Mouse (Mus musculus): ENCODE results near the gene Bcl7a. TPM values are rescaled to one million over a fixed set of nuclear protein-coding genes. Genes with fewer than 3 reads are reported as not detected.
A peak's percentile ranks its signal among the peaks of the same experiment; 100 is the strongest.

Gene Bcl7a
- total RNA-seq, 2 experiments from 2014 or later = 14.1 to 20.6 TPM

- peak; percentile 88 for DNase-seq
These were observed 33.7 kb downstream of the Bcl7a start for GRCm38 (mm10) chr5:123377120-123377955.

- DNase-seq = no peak
These were observed 35.1 kb downstream of the Bcl7a start for GRCm38 (mm10) chr5:123378712-123379111.

GRCm38 (mm10) chr5:123379504-123379931 is 35.9 kb downstream of the Bcl7a start:
- no peak for DNase-seq

- peak; percentile 67 for DNase-seq
These were observed 38.3 kb downstream of the Bcl7a start for GRCm38 (mm10) chr5:123381968-123382367.

- DNase-seq = no peak
These were observed 39.1 kb downstream of the Bcl7a start for GRCm38 (mm10) chr5:123382686-123383085.

GRCm38 (mm10) chr5:123388452-123388851 is 44.8 kb downstream of the Bcl7a start:
- DNase-seq = no peak

- no peak for DNase-seq
These were observed 47.2 kb downstream of the Bcl7a start for GRCm38 (mm10) chr5:123390536-123391441.

GRCm38 (mm10) chr5:123391442-123391809 is 47.8 kb downstream of the Bcl7a start:
- DNase-seq = peak; percentile 62

GRCm38 (mm10) chr5:123393786-123394302 is 50.2 kb downstream of the Bcl7a start:
- DNase-seq = no peak

GRCm38 (mm10) chr5:123394303-123394956 is 50.8 kb downstream of the Bcl7a start, which contains the start of gene Mlxip:
Gene Mlxip (plus strand): TSS chr5:123394798.
- peak; percentile 98 for DNase-seq

- no peak for DNase-seq
These were observed 51.6 kb downstream of the Bcl7a start for GRCm38 (mm10) chr5:123394957-123395881.

- DNase-seq = no peak
These were observed 53.3 kb downstream of the Bcl7a start for GRCm38 (mm10) chr5:123396901-123397464.

- DNase-seq = no peak
These were observed 54.2 kb downstream of the Bcl7a start for GRCm38 (mm10) chr5:123397786-123398185.

- DNase-seq = no peak
These were observed 55.3 kb downstream of the Bcl7a start for GRCm38 (mm10) chr5:123398856-123399498.

GRCm38 (mm10) chr5:123404480-123404879 is 60.8 kb downstream of the Bcl7a start:
- no peak for DNase-seq

GRCm38 (mm10) chr5:123406952-123407351 is 63.3 kb downstream of the Bcl7a start:
- DNase-seq = no peak

GRCm38 (mm10) chr5:123408176-123408575 is 64.5 kb downstream of the Bcl7a start:
- no peak for DNase-seq

GRCm38 (mm10) chr5:123412193-123412592 is 68.6 kb downstream of the Bcl7a start:
- DNase-seq = no peak

GRCm38 (mm10) chr5:123413866-123414363 is 70.3 kb downstream of the Bcl7a start:
- no peak for DNase-seq

- DNase-seq = no peak
These were observed 72.5 kb downstream of the Bcl7a start for GRCm38 (mm10) chr5:123416149-123416548.
